Comparison of ENCODE assay signal across 10 mouse cellular contexts in genomic region chrX:151946986-151947385, GRCm38 (mm10). TPM values are rescaled to one million over a fixed set of nuclear protein-coding genes. Genes with fewer than 3 reads are reported as not detected.
DNase-seq lines count a peak whose midpoint lies in the region; ATAC-seq and TF ChIP-seq lines count a peak whose summit lies in the region.
"Had no signal": no experiment of that assay in that cellular context is flagged by ENCODE, and none has a peak within 500 bp of the region (broad histone marks: within the 10 kb centered on the region; RNA-seq: fewer than 3 reads in every experiment).

No protein-coding gene starts in this region.

- H3K4me3 ChIP-seq in hindbrain, embryonic 16.5 days (ENCODE audit: low read length): no peak overlapping the region
- H3K4me3 ChIP-seq in hindbrain, embryonic 14.5 days (replicated peaks; ENCODE audit: low read length): no peak overlapping the region
- no peak overlapping the region for H3K4me3 ChIP-seq in thymus, adult 2 months (ENCODE audit: control insufficient read depth, insufficient read depth, low read length)
- H3K4me3 ChIP-seq in embryonic facial prominence, embryonic 10.5 days: no peak overlapping the region

- H3K9ac ChIP-seq in hindbrain, embryonic 16.5 days (ENCODE audit: low read depth, low read length): no peak overlapping the region
- H3K9ac ChIP-seq in hindbrain, embryonic 14.5 days: no peak overlapping the region

- H3K36me3 ChIP-seq in hindbrain, embryonic 16.5 days (ENCODE audit: control insufficient read depth, insufficient read depth, low read length): no peaks in the 10 kb centered on the region
- no peaks in the 10 kb centered on the region for H3K36me3 ChIP-seq in hindbrain, embryonic 14.5 days (replicated peaks; ENCODE audit: control insufficient read depth, insufficient read depth)
- no peaks in the 10 kb centered on the region for H3K36me3 ChIP-seq in thymus, adult 2 months (ENCODE audit: control insufficient read depth, insufficient read depth, low read length)
- no peaks in the 10 kb centered on the region for H3K36me3 ChIP-seq in embryonic facial prominence, embryonic 10.5 days (replicated peaks)
- H3K36me3 ChIP-seq in splenic B cell, adult 2 months (ENCODE audit: control insufficient read depth, insufficient read depth, low read length, poor library complexity, severe bottlenecking): no peaks in the 10 kb centered on the region

- H3K27ac ChIP-seq in hindbrain, embryonic 16.5 days (ENCODE audit: low read depth, low read length): no peak overlapping the region
- H3K27ac ChIP-seq in hindbrain, embryonic 14.5 days: no peak overlapping the region
- H3K27ac ChIP-seq in thymus, adult 2 months (ENCODE audit: control insufficient read depth, insufficient read depth, low read length): no peak overlapping the region
- H3K27ac ChIP-seq in embryonic facial prominence, embryonic 10.5 days (replicated peaks): no peak overlapping the region

- H3K4me2 ChIP-seq in hindbrain, embryonic 16.5 days (ENCODE audit: low read length): no peak overlapping the region
- no peak overlapping the region for H3K4me2 ChIP-seq in hindbrain, embryonic 14.5 days (replicated peaks)

- 0 out of 2 replicates have a peak, but pooled peaks have one; percentile 14 for ATAC-seq in hindbrain, embryonic 16.5 days
- no peak for ATAC-seq in hindbrain, embryonic 14.5 days (ENCODE audit: low FRiP score)

- no peaks in the 10 kb centered on the region for H3K4me1 ChIP-seq in hindbrain, embryonic 16.5 days (ENCODE audit: control insufficient read depth, insufficient read depth, low read depth, low read length)
- H3K4me1 ChIP-seq in hindbrain, embryonic 14.5 days (replicated peaks; ENCODE audit: control insufficient read depth, insufficient read depth, low read length): no peaks in the 10 kb centered on the region
- H3K4me1 ChIP-seq in thymus, adult 2 months (replicated peaks; ENCODE audit: control insufficient read depth, insufficient read depth, low read length): no peaks in the 10 kb centered on the region
- H3K4me1 ChIP-seq in embryonic facial prominence, embryonic 10.5 days: no peaks in the 10 kb centered on the region

- intact Hi-C loops in gastrocnemius, postnatal 36 days (cut with DNase I): loop anchor here (5.0 kb wide), 1 partner anchor 200 kb away; no protein-coding TSS in a partner anchor

- no peak for TF ChIP-seq POLR2A in thymus, adult 2 months (IDR thresholded peaks at IDR 0.05; ENCODE audit: control insufficient read depth, extremely low read depth, insufficient read depth, low read length, poor library complexity)

- WGBS in hindbrain, embryonic 16.5 days: 55% methylated on average over 1 of the region's 1 CpGs
- 67% methylated on average over 1 of the region's 1 CpGs for WGBS in hindbrain, embryonic 14.5 days
- WGBS in thymus, adult 2 months: 10% methylated on average over 1 of the region's 1 CpGs
- WGBS in embryonic facial prominence, embryonic 10.5 days: 58% methylated on average over 1 of the region's 1 CpGs

- H3K27me3 ChIP-seq in hindbrain, embryonic 16.5 days (replicated peaks; ENCODE audit: control insufficient read depth, insufficient read depth, low read length): no peaks in the 10 kb centered on the region
- 0 out of 2 replicates have a peak, but pooled peaks cover 7% of the 10 kb centered on the region for H3K27me3 ChIP-seq in hindbrain, embryonic 14.5 days (ENCODE audit: control insufficient read depth, insufficient read depth, low read length)
- H3K27me3 ChIP-seq in thymus, adult 2 months (ENCODE audit: control insufficient read depth, insufficient read depth, low read length): no peaks in the 10 kb centered on the region
- peaks cover 42% of the 10 kb centered on the region for H3K27me3 ChIP-seq in embryonic facial prominence, embryonic 10.5 days (replicated peaks; ENCODE audit: low read depth, poor library complexity, severe bottlenecking)
- H3K27me3 ChIP-seq in splenic B cell, adult 2 months (ENCODE audit: control insufficient read depth, insufficient read depth, low read length, poor library complexity, severe bottlenecking): no peaks in the 10 kb centered on the region

- no peaks in the 10 kb centered on the region for H3K9me3 ChIP-seq in hindbrain, embryonic 16.5 days (ENCODE audit: control insufficient read depth, low read length)
- no peaks in the 10 kb centered on the region for H3K9me3 ChIP-seq in hindbrain, embryonic 14.5 days (ENCODE audit: control insufficient read depth, low read length)
- no peaks in the 10 kb centered on the region for H3K9me3 ChIP-seq in embryonic facial prominence, embryonic 10.5 days

- no peak for DNase-seq in hindbrain, embryonic 14.5 days (ENCODE audit: low spot score)
- DNase-seq in thymus, postnatal 0 days (ENCODE audit: low spot score): peak; percentile 9
- no peak for DNase-seq in thymus, adult 2 months
- DNase-seq in embryonic facial prominence, embryonic 10.5 days (ENCODE audit: low spot score): peak; percentile 9
- DNase-seq in splenic B cell, adult 2 months (ENCODE audit: low read depth, low spot score): peak; percentile 26
- DNase-seq in thymus, postnatal 25 days: no peak
- no peak for DNase-seq in gastrocnemius, postnatal 36 days
- DNase-seq: cerebellum, adult 11 months; heart, postnatal 36 days had no signal

- TF ChIP-seq CTCF in thymus, adult 2 months (IDR thresholded peaks at IDR 0.05; ENCODE audit: borderline replicate concordance, control insufficient read depth, extremely low read depth, insufficient read depth, low read length, poor library complexity): no peak

RNA-seq across cellular contexts. Expression of gene Hsd17b10, which starts 54.7 kb away (rescaled TPM):
- 122 and 137 TPM in 2 replicates for polyA plus RNA-seq in hindbrain, embryonic 16.5 days (2015; fragmentation: Nextera tagmentation; extraction: Ambion mirVana)
- 116 and 117 TPM in 2 replicates for polyA plus RNA-seq in hindbrain, embryonic 14.5 days (2014; fragmentation: Nextera tagmentation; extraction: Ambion mirVana)
- 137 and 141 TPM in 2 replicates for polyA plus RNA-seq in thymus, postnatal 0 days (2015; fragmentation: Nextera tagmentation; extraction: Ambion mirVana)
- polyA plus RNA-seq in thymus, adult 2 months (2012; rRNA removed): 51.3 and 69.7 TPM in 2 replicates
- polyA plus RNA-seq in embryonic facial prominence, embryonic 10.5 days (2016; fragmentation: Nextera tagmentation; extraction: Ambion mirVana): 225 and 243 TPM in 2 replicates
- total RNA-seq in gastrocnemius, postnatal 36 days (2021): 10 to 100 TPM; 67.2 to 95.4 TPM

Comparison
In these comparisons a context has a peak if more than half of its experiments do, and no peak if none do; other contexts are left out.
1. DNase-seq: peak in thymus, postnatal 0 days (single experiment), embryonic facial prominence, embryonic 10.5 days (single experiment) and splenic B cell, adult 2 months (single experiment); none in hindbrain, embryonic 14.5 days (single experiment), thymus, adult 2 months (single experiment), thymus, postnatal 25 days (single experiment) and gastrocnemius, postnatal 36 days (0 of 2).